Mouse (Mus musculus): ENCODE results near the gene Agap3.

DNA sequence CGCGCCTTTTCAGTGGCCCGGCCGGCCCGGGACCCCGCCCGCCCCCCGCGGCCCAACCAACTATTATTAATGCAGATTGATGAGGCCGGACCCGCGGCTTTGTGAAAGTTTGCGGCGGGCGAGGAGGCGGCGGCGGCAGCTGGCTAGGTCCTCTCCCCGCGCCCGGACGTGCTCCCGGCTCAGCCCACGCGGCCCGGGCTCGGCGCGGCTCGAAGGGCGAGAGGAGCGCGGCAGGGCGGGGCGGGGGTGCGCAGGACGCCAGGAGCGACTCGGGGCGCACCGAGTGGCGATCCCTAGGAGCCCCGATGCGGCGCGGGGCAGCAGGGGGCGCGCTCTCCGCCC, 74.9 kb downstream of the Agap3 start, which contains the start of gene Gbx1:
- peak; percentile 21 for TF ChIP-seq CTCF (IDR thresholded peaks at IDR 0.05; ENCODE audit: low read depth, low read length)
- TF ChIP-seq POLR2A (IDR thresholded peaks at IDR 0.05; ENCODE audit: insufficient read depth, low read length): no peak
- no peak for TF ChIP-seq EP300 (IDR thresholded peaks at IDR 0.05; ENCODE audit: insufficient read depth, low read depth, low read length)
